Mouse (Mus musculus): Measurements from ENCODE around the gene S1pr2.

DNA sequence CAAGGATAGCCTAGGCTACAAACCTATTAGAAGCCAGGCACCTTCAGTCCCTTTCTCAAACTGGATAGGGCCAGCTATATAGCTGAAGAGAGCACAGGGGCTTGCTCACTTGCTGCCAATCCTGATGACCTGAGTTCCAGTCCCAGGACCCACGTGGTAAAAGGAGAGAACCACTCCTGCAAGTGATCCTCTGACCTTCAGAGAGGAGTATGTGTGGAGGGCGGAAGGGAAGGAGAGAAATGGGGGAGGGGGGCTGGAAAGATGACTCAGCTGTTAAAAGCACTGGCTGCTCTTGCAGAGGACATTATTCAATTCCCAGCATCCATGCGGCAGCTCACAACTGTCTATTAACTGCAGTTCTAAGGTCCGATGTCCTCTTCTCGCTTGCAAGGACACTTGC lies 2.6 kb upstream of the S1pr2 start:
- TF ChIP-seq POLR2A (IDR thresholded peaks at IDR 0.05; ENCODE audit: borderline replicate concordance, extremely low read depth, low read depth, low read length) (no peak), CTCF (IDR thresholded peaks at IDR 0.05; ENCODE audit: insufficient read depth, low read length) (no peak)
